Mouse (Mus musculus): Measurements from ENCODE around the gene Slc27a1. TPM values are rescaled to one million over a fixed set of nuclear protein-coding genes. Genes with fewer than 3 reads are reported as not detected.

Slc27a1 gene
- polyA plus RNA-seq, 1 experiment from 2014 or later: 70.0 TPM

GRCm38 (mm10) chr8:71588762-71589161 lies 20.1 kb downstream of the Slc27a1 start:
- Histone ChIP-seq H3K27ac (ENCODE audit: low read depth, low read length) (no peak overlapping the region), H3K4me3 (ENCODE audit: low read depth, low read length) (no peak overlapping the region), H3K9ac (replicated peaks; ENCODE audit: low read depth, low read length) (no peak overlapping the region), H3K27me3 (ENCODE audit: control insufficient read depth, insufficient read depth, low read length) (no peaks in the 10 kb centered on the region), H3K36me3 (ENCODE audit: control insufficient read depth, insufficient read depth, low read length) (peaks cover 16% of the 10 kb centered on the region), H3K9me3 (ENCODE audit: control insufficient read depth, low read length) (no peaks in the 10 kb centered on the region), H3K4me2 (ENCODE audit: low read depth, low read length) (no peak overlapping the region), H3K4me1 (ENCODE audit: control insufficient read depth, insufficient read depth, low read length) (peaks cover 15% of the 10 kb centered on the region)
- WGBS: 75% methylated on average over 3 of the region's 3 CpGs
- ATAC-seq (ENCODE audit: low read depth): no peak

DNA sequence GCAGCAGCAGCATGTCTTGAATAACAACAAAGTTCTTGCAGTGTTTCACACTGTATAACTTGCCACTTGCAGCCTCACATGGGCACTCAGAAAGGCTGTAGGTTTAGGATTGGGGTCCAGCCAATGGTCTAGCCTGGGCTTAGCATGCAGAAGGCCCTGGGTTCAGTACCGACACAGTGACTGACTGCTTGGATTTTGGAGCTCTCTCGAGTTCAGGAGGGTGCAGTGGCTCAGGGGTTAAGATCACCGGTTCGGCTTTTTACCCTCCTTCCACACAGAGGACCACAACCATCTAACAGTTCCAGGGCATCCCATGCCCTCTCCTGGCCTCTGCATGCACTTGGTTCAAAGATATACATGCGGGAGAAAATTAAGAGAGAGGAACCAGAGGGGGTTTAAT lies 22.3 kb downstream of the Slc27a1 start:
- ATAC-seq (ENCODE audit: low read depth): no peak
- peaks cover 2% of the 10 kb centered on the region for H3K36me3 ChIP-seq (ENCODE audit: control insufficient read depth, insufficient read depth, low read length)
- peaks cover 19% of the 10 kb centered on the region for H3K4me1 ChIP-seq (ENCODE audit: control insufficient read depth, insufficient read depth, low read length)
- peak overlapping the region; percentile 94 for H3K9ac ChIP-seq (replicated peaks; ENCODE audit: low read depth, low read length)
- H3K27me3 ChIP-seq (ENCODE audit: control insufficient read depth, insufficient read depth, low read length): no peaks in the 10 kb centered on the region
- H3K27ac ChIP-seq (ENCODE audit: low read depth, low read length): peak overlapping the region; percentile 98
- H3K4me2 ChIP-seq (ENCODE audit: low read depth, low read length): peak overlapping the region; percentile 76
- WGBS: 22% methylated on average over 5 of the region's 5 CpGs
- peak overlapping the region; percentile 79 for H3K4me3 ChIP-seq (ENCODE audit: low read depth, low read length)
- no peaks in the 10 kb centered on the region for H3K9me3 ChIP-seq (ENCODE audit: control insufficient read depth, low read length)

- H3K9me3 ChIP-seq (ENCODE audit: control insufficient read depth, low read length): no peaks in the 10 kb centered on the region
- no peaks in the 10 kb centered on the region for H3K27me3 ChIP-seq (ENCODE audit: control insufficient read depth, insufficient read depth, low read length)
- H3K4me2 ChIP-seq (ENCODE audit: low read depth, low read length): peak within 1 kb of the TSS; percentile 76
- WGBS: under 1% methylated on average over 68 of the region's 71 CpGs
- peaks cover 19% of the 10 kb centered on the region for H3K4me1 ChIP-seq (ENCODE audit: control insufficient read depth, insufficient read depth, low read length)
- no peaks in the 10 kb centered on the region for H3K36me3 ChIP-seq (ENCODE audit: control insufficient read depth, insufficient read depth, low read length)
- peak; percentile 87 for ATAC-seq (ENCODE audit: low read depth)
- H3K4me3 ChIP-seq (ENCODE audit: low read depth, low read length): peak within 1 kb of the TSS; percentile 79
- H3K27ac ChIP-seq (ENCODE audit: low read depth, low read length): peak within 1 kb of the TSS; percentile 98
- peak within 1 kb of the TSS; percentile 94 for H3K9ac ChIP-seq (replicated peaks; ENCODE audit: low read depth, low read length)
Measured at GRCm38 (mm10) chr8:71591471-71592373, 23.0 kb downstream of the Slc27a1 start, which contains the start of gene Pgls. TSS of gene Pgls (plus strand) at chr8:71592176.

DNA sequence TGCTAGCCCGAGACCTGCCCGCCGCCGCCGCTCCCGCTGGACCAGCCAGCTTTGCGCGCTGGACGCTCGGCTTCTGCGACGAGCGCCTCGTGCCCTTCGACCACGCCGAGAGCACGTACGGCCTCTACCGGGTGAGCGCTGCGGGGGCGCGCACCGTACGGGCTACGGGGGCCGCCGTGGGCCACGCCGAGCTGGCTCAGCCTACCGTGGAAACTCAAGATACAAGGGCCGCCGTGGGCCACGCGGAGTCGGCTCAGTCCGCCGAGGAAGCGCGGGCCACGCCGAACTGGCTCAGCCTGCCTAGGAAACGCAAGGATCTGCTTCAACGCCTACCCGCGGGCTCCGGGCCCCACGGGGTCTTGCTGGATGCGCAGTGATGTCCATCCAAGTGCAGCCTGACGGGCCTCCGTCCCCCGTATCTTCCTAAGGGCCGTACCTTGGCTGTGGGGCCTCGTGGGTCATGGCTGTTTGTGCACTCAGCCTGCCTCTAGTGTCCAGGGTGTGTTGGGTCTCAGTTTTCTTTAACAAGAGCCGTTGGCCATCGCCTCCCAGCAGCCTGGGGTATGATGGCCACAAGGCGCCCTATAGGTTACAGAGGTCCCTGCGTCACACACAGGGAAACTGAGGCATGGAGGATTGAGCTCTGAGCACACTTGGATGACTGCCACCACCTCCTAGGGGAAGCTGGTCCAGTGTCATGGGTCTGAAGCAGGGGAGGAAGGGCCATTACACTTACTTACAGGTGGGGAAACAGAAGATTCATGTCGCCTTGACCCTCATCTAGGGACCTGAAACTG lies 23.9 kb downstream of the Slc27a1 start:
- peak; percentile 74 for ATAC-seq (ENCODE audit: low read depth)
- H3K4me1 ChIP-seq (ENCODE audit: control insufficient read depth, insufficient read depth, low read length): peaks cover 19% of the 10 kb centered on the region

DNA sequence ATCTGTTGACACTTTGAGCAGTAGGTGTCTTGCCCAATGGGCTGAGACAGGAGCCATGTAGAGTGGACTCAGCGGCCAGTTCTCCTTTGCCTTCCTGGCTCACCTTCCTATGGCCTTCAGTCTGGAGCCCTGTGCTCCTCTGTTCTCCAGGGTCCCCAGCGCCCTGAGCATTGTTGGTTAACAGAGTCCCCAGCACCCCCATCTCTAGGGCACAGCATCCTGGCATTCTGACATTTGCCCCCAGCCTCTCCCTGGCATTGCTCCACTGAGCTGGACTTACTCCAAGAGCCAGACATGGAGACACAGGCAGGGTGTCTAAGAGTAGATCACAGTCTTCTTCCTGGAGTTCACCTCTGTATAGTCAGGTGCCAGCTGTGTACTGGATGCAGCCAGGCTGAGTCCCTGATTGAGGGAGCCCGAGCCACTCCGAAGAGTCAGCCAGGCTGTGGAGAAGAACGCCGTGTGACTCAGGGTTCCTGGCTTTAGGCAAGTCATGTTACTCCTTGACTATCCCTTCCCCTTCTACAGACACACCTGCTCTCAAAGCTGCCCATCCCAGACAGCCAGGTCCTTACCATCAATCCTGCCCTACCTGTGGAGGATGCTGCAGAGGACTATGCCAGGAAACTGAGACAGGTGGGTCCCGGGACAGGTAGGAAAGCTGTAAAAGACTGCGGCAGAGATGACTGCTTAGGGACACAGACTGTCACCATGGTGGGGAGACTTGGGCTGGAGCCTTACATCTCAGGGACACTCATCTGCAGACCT lies 25.1 kb downstream of the Slc27a1 start:
- no peak overlapping the region for H3K9ac ChIP-seq (replicated peaks; ENCODE audit: low read depth, low read length)
- H3K9me3 ChIP-seq (ENCODE audit: control insufficient read depth, low read length): no peaks in the 10 kb centered on the region
- no peak for ATAC-seq (ENCODE audit: low read depth)
- no peaks in the 10 kb centered on the region for H3K36me3 ChIP-seq (ENCODE audit: control insufficient read depth, insufficient read depth, low read length)
- H3K4me3 ChIP-seq (ENCODE audit: low read depth, low read length): no peak overlapping the region
- 91% methylated on average over 8 of the region's 8 CpGs for WGBS
- H3K27me3 ChIP-seq (ENCODE audit: control insufficient read depth, insufficient read depth, low read length): no peaks in the 10 kb centered on the region
- H3K4me1 ChIP-seq (ENCODE audit: control insufficient read depth, insufficient read depth, low read length): peaks cover 19% of the 10 kb centered on the region
- H3K4me2 ChIP-seq (ENCODE audit: low read depth, low read length): no peak overlapping the region
- no peak overlapping the region for H3K27ac ChIP-seq (ENCODE audit: low read depth, low read length)

More for the DNA sequence above, 23.9 kb downstream of the Slc27a1 start:
- Histone ChIP-seq H3K27me3 (ENCODE audit: control insufficient read depth, insufficient read depth, low read length) (no peaks in the 10 kb centered on the region), H3K27ac (ENCODE audit: low read depth, low read length) (peak overlapping the region; percentile 98), H3K36me3 (ENCODE audit: control insufficient read depth, insufficient read depth, low read length) (no peaks in the 10 kb centered on the region), H3K9me3 (ENCODE audit: control insufficient read depth, low read length) (no peaks in the 10 kb centered on the region), H3K9ac (replicated peaks; ENCODE audit: low read depth, low read length) (peak overlapping the region; percentile 94), H3K4me3 (ENCODE audit: low read depth, low read length) (peak overlapping the region; percentile 79), H3K4me2 (ENCODE audit: low read depth, low read length) (peak overlapping the region; percentile 76)
- 5% methylated on average over 58 of the region's 60 CpGs for WGBS

- Histone ChIP-seq H3K9ac (replicated peaks; ENCODE audit: low read depth, low read length) (no peak overlapping the region), H3K4me3 (ENCODE audit: low read depth, low read length) (no peak overlapping the region), H3K9me3 (ENCODE audit: control insufficient read depth, low read length) (no peaks in the 10 kb centered on the region), H3K4me1 (ENCODE audit: control insufficient read depth, insufficient read depth, low read length) (peaks cover 19% of the 10 kb centered on the region), H3K36me3 (ENCODE audit: control insufficient read depth, insufficient read depth, low read length) (no peaks in the 10 kb centered on the region), H3K4me2 (ENCODE audit: low read depth, low read length) (no peak overlapping the region), H3K27ac (ENCODE audit: low read depth, low read length) (no peak overlapping the region), H3K27me3 (ENCODE audit: control insufficient read depth, insufficient read depth, low read length) (no peaks in the 10 kb centered on the region)
- ATAC-seq (ENCODE audit: low read depth): no peak
- 98% methylated on average over 4 of the region's 4 CpGs for WGBS
Measured at GRCm38 (mm10) chr8:71594324-71594722, 25.6 kb downstream of the Slc27a1 start.

DNA sequence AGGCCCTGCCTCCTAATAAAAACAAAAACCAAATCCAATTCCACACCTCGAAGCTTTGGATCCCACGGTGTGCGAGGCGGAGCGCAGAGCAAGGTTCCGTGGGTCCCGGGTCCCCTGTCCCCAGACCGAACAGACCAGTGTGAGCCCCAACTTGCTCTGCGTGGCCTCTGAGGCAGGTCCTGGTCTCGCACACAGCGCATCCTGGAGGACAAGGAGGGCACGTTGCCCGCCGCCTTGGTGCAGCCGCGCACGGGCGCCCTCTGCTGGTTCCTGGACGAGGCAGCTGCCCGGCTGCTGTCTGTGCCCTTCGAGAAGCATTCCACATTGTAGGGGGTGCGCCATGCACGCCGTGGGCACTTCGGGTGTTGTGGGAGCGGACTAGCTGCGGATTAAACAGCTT lies 27.2 kb downstream of the Slc27a1 start:
- no peaks in the 10 kb centered on the region for H3K36me3 ChIP-seq (ENCODE audit: control insufficient read depth, insufficient read depth, low read length)
- H3K27ac ChIP-seq (ENCODE audit: low read depth, low read length): no peak overlapping the region
- 0 out of 2 replicates have a peak, but pooled peaks cover 5% of the 10 kb centered on the region for H3K27me3 ChIP-seq (ENCODE audit: control insufficient read depth, insufficient read depth, low read length)
- no peak overlapping the region for H3K4me3 ChIP-seq (ENCODE audit: low read depth, low read length)
- H3K4me2 ChIP-seq (ENCODE audit: low read depth, low read length): no peak overlapping the region
- H3K9me3 ChIP-seq (ENCODE audit: control insufficient read depth, low read length): no peaks in the 10 kb centered on the region
- no peak overlapping the region for H3K9ac ChIP-seq (replicated peaks; ENCODE audit: low read depth, low read length)
- ATAC-seq (ENCODE audit: low read depth): peak; percentile 18; the same call in 1 of the 2 replicates
- WGBS: 7% methylated on average over 27 of the region's 27 CpGs
- peaks cover 16% of the 10 kb centered on the region for H3K4me1 ChIP-seq (ENCODE audit: control insufficient read depth, insufficient read depth, low read length)

- WGBS: 55% methylated on average over 6 of the region's 6 CpGs
- Histone ChIP-seq H3K9me3 (ENCODE audit: control insufficient read depth, low read length) (no peaks in the 10 kb centered on the region), H3K4me2 (ENCODE audit: low read depth, low read length) (no peak overlapping the region), H3K4me1 (ENCODE audit: control insufficient read depth, insufficient read depth, low read length) (peaks cover 11% of the 10 kb centered on the region), H3K36me3 (ENCODE audit: control insufficient read depth, insufficient read depth, low read length) (no peaks in the 10 kb centered on the region), H3K27me3 (ENCODE audit: control insufficient read depth, insufficient read depth, low read length) (0 out of 2 replicates have a peak, but pooled peaks cover 6% of the 10 kb centered on the region), H3K27ac (ENCODE audit: low read depth, low read length) (no peak overlapping the region), H3K9ac (replicated peaks; ENCODE audit: low read depth, low read length) (no peak overlapping the region), H3K4me3 (ENCODE audit: low read depth, low read length) (no peak overlapping the region)
- ATAC-seq (ENCODE audit: low read depth): no peak
Measured at GRCm38 (mm10) chr8:71596384-71596783, 27.7 kb downstream of the Slc27a1 start.

Measured in neural tube, embryonic 14.5 days (tissue).